Comparison of ENCODE assay signal across 1 mouse cellular context in the genomic region with DNA sequence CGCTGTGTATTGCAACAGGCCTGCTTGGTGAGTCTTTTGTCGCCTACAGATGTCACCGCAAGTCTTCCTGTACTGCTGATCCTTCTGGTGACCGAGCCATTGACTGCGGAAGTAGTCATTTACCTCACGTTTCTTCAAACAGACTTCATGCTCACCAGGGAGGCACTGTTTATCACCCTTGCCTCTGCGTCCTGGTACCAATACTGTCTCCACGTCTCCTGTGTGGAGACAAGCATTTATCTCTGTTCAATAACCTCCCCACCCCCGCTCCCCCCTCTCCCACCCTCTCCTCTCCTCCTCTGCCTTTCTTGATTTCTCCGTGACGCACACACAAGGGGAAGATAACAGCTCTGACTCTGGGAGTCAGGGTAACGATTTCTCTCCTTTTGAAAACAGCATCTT.
TF ChIP-seq lines count a peak whose summit lies in the region.

No protein-coding gene starts in this region.

TF ChIP-seq in MEL, 35 proteins besides CTCF, POLR2A, EP300 and RAD21 (continued from another document):
- TF ChIP-seq ELF1 (IDR thresholded peaks at IDR 0.05; ENCODE audit: low read depth, low read length) (peak; percentile 55; the same call in 1 of the 2 replicates), BHLHE40 (IDR thresholded peaks at IDR 0.05; ENCODE audit: borderline replicate concordance, low read depth, low read length) (peak; percentile 90), CHD1 (IDR thresholded peaks at IDR 0.05; ENCODE audit: low read depth, low read length) (no peak)
